Mouse (Mus musculus): ENCODE measurements around the gene Castor2. TPM values are rescaled to one million over a fixed set of nuclear protein-coding genes. Genes with fewer than 3 reads are reported as not detected.

Gene Castor2
- polyA plus RNA-seq, 1 experiment, result 41.1 TPM

DNA sequence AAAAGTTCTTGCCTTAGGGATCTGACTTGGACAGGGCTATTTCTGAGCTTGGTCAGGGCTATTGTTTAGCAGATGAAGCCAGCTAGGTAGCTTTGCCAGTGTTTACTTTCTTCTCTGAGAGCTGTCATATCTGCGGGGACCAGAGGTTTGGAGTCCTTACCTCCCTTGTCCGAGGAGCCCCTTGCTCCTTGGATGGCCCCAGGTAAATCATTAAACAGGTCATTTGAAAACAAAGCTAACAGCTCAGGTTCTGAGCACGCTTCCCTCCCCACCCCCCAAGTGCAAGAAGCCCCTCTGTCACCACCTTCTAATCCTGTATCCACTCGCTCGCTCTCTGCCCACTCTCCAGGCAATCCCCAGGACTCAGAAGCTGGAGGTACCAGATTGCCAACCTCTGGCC, 1.8 kb downstream of the Castor2 start:
- no peak for DNase-seq (ENCODE audit: extremely low spot score in 1 of 2, low spot score in 1 of 2)

DNA sequence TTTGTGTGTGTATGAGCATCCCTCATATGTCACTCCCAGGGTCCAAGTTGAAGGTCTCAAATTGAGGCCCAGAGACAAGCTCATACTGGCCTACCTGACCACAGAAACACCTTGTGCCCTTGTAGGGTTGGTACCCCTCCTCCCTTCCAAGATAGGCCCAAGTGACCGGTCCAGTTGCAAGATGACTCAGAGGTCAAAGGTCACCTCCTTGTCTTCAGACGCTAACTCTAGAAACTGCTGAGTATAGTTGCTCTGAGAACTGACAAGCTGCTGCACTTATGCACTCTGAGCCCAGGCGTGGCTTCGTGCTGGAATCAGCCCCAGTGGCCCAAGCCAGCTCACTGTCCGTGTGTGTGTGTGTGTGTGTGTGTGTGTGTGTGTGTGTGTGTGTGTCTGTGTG, 2.4 kb downstream of the Castor2 start:
- DNase-seq (ENCODE audit: extremely low spot score in 1 of 2, low spot score in 1 of 2), result no peak

DNA sequence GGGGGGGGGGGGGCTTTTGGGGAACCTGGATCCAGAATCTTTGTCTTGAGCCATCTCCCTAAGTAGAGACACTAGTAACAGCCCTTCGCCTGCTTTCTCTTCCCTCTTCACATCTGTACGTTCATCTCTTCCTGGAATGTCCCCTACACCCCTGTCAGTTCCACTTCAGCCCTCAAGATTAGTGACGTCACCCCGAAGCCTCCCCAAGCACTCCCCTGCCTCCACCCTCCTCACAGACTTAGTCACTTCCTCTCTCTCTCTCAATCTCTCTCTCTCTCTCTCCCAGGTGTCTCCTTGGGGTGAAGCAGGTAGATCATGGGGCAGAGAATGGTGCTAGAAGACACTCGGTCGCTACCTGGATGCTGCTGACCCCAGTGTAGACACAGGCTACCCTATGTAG, 3.2 kb downstream of the Castor2 start:
- no peak for DNase-seq (ENCODE audit: extremely low spot score in 1 of 2, low spot score in 1 of 2)

DNA sequence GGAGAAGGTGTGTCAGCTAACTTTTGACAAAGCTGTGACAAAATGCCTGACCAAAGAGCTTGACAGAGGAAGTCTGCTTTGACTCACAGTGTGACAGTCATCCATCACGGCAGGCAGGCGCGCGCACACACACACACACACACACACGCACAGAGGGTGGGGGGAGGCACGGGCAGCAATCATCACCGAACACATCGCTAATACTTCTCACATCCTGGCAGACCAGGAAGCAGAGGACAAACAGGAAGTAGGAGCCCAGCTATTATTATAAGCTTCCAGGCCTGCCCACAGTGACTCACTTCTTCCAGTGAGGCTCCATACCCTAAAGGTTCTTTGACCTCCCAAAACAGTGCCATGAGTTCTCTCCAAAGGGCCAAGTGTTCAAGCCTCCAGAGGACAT, 6.3 kb downstream of the Castor2 start:
- no peak for DNase-seq (ENCODE audit: extremely low spot score in 1 of 2, low spot score in 1 of 2)

DNA sequence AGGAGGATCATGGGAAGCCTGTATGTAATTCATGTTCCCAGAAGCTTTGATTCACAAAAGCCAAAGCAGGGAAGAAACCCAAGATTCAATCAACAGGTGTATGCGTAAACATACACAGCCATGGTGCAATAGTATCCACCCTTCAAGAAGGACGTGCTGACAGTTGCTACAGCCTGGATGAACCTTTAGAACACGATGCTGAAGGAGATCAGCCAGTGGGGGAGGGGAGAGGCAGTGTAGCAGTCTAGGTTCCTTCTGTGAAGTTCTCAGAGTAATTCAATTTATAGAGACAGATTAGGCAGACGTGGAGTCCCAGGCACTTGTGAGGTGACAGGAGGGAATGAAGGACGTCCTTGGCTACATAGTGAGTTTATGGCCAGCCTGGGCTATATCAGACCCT, 15.5 kb downstream of the Castor2 start:
- DNase-seq (ENCODE audit: extremely low spot score in 1 of 2, low spot score in 1 of 2), result no peak

DNA sequence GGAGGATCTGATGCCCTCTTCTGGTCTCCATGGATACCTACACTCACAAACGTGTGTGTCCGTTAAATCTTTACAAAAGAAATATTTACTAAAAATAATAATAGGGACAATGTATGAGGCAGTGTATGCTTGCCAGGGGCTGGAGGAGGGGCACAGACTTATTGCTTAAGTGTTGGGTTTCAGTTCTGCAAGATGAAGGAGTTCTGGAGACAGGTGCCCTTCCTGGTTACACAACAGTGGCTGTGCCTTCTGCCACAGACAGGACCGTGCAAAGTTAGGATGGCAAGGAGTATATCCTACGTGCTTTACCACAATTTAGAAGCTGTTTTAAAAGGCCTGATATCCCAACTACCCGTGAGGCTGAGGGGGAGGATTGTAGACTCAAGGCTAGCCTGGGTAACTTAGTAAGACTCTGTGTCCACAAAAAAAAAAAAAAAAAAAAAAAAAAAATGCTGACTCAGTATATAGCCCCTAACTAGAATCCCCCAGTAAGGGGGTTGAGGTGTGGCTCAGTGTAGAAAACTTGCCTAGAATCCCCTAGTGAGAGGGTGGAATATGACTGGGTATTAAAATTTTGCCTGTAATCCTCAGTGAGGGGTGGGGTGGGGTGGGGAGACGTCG, 16.2 kb downstream of the Castor2 start:
- no peak for DNase-seq (ENCODE audit: extremely low spot score in 1 of 2, low spot score in 1 of 2)

DNA sequence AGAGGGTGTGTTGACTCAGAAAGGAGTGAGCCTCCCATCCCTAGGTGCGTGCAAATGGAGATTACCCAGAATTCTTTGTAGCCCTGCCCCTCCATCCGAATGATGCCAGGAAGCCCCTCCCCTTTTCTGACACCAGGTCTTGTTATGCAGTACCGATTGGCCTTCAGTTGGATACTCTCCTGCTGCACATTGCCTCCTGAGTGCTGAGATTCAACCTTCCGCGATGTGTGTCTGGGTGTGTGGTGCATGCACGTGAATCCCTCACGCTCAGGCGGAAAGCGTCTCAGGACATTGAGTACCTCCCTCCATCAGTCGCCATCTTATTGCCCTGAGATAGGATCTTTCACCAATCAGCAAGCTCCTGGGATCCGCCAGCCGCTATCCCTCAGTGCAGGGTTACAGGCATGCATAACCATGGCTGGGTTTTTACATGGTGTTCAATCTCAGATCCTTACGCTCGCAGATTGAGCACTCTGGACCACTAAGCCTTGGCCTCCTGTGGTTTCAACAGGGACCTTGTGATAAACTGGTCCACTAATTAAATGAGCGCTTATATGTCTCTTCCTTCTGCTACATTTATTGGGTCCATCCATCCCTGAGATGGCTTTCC, 19.4 kb downstream of the Castor2 start:
- no peak for DNase-seq (ENCODE audit: extremely low spot score in 1 of 2, low spot score in 1 of 2)

DNA sequence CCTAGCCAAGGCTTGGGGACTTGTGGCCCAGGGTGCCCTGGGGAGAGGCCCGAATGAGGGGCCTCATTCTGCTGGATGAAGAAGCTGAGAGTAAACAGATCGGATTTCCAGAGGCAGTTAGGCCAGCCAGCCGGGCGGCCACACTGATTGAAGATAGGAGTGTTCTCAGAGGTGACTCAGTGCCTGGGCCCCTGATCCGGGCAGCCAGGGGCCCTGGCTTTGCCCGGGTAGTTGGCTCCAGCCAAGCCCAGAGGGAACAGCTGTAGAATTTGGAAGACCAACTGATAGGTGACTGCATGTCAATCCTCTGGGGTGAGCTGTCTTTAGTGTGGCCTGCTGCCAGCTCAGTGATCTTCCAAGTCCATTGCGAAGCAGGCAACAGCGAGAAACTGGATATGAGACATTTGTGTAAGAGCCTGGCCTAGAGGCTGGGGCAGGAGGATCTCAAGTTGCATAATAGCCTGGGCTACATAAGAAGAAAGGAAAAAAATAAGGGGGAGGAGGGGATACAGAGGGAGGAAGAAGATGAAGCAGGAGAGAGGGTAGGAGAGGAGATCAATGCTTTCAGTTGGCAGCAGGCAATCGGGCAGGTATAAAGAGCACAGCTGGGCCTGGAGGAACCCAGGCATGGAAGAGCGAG, 20.1 kb downstream of the Castor2 start:
- no peak for DNase-seq (ENCODE audit: extremely low spot score in 1 of 2, low spot score in 1 of 2)

DNA sequence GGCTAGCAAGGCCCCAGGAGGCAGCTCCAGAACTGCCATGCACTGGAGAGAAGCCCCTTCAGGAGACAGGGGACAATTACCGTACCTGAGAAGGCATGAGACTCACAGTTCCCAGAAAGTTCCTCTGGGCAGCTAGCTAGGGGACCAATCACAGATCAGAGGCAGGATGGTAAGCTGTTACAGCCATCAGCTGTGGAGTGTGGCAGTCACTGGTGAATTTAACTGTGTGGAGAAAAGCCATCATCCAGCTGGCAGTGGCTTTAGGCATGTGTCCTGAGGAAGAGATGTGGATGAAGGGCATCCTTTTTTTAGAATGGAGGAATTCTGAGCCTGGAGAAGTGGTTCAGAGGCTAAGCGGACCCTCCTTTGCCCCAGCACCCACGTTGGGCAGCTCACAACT, 20.6 kb downstream of the Castor2 start:
- no peak for DNase-seq (ENCODE audit: extremely low spot score in 1 of 2, low spot score in 1 of 2)

DNA sequence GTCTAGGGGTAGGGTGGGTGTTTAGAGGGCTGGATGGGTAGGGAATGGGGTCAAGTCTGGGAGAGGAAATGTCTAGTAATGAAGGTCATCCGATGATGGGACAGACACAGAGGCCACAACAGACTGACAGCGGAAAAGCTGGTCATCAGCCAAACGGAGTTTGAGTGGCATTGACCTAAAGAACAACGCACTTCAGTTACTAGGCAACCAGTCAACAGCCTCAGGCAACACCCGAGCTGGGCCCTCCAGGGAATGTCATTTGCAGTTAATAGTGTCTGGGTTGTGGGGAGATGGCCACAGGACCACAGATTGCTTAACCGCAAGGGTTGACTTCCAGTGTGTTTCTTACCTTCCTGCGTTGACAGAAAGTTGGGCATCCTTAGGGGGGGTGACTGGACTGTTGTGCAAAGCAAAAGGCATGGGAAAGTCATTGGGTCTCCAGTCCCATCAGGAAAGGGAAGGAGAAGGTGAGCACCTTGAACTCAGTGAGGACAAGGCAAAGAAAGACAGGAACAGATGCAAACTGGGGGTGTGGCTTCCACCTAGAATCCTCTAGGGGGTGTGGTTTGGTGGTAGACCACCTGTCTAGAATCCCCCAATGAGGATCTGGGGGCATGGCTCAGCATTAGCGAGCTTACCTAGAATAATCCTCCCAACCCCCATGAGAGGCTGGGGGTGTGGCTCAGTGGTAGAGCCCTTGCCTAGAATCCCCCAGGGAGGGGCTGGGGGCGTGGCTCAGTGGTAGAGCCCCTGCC, 21.8 kb downstream of the Castor2 start:
- DNase-seq (ENCODE audit: extremely low spot score in 1 of 2, low spot score in 1 of 2), result no peak

DNA sequence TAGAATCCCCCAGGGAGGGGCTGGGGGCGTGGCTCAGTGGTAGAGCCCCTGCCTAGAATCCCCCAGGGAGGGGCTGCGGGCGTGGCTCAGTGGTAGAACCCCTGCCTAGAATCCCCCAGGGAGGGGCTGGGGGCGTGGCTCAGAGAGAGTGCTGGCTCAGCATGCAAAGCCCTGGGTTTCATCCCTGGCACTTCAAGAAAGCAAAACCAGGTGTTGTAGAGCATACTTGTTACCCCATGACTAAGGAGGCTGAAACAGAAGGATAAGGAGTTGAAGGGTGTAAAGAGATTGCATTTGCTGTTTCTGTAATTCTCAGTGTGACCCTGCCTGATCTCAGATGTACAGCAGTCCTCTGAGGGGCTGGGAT, 22.4 kb downstream of the Castor2 start:
- DNase-seq (ENCODE audit: extremely low spot score in 1 of 2, low spot score in 1 of 2), result no peak

DNA sequence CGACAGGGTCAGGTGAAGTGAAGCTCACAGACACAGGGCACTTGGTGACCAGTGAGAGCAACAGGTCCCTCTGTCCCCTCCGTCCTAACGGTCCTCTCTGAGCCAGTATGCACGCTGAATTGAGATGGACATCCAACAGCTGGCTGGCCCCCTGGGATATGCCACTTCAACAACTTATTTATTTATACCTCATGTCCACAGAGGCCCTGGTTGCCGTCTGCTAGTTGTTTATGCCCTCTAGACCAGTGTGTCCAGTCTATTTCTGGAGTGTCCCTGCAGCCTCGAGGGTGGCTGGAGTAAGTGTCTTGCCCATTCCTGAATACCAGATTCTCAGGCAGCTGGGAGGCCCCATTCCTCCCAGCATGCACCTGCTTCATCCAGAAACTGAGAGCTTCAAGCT, 24.3 kb downstream of the Castor2 start:
- no peak for DNase-seq (ENCODE audit: extremely low spot score in 1 of 2, low spot score in 1 of 2)

DNA sequence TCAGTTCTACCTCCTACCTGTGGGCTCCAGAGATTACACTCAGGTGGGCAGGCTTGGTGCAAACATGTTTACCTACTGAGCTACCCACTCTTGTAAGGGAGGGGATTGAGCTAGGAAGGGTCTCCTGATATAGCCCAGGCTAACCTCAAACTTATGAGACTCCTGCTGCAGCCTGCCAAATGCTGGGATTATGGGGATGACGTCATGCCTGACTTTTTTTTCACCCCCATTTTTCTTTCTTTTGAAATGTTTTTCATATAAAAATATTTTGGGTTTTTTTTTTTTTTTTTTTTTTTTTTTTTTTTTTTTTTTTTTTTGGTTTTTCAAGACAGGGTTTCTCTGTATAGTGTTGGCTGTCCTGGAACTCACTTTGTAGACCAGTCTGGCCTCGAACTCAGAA, 26.7 kb downstream of the Castor2 start:
- DNase-seq (ENCODE audit: extremely low spot score in 1 of 2, low spot score in 1 of 2), result no peak

DNA sequence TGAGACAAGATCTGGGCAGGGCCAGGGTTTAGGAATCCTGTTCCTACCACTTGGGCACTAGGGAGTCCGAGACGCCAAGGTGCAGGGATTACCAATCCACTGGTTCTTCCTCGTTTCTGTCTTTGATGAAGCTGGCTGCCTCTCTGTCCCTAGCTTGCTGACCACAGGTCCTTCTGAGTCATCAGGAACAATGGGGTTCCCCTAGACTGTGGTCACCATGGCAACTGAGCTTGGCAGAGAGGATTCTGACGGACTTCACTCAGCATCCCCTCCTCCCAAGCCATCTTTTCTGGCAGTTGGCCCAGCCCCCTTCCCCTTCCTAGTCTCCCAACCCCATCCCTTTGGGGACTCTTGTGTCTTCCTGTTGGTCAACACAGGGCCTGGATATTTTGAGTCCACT, 32.1 kb downstream of the Castor2 start:
- DNase-seq (ENCODE audit: extremely low spot score in 1 of 2, low spot score in 1 of 2), result no peak

DNA sequence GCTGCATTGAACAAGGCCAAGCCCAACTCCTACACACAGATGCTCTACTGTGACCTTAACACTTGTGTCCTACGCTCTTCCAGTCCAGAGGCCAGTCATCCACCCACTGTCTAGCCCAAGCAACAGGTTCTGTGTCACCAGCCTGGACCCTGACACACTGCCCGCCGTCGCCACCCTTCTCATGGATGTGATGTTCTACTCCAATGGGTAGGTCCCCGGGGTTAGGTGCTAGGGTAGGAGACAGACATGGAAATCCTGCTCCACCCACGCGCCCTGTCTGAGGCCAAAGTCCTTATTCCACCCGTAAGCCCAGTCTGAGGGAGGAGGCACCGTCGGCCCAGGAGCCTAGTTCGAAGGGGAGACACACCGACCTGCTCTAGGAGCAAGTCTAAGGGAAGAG, 36.5 kb downstream of the Castor2 start:
- DNase-seq (ENCODE audit: extremely low spot score in 1 of 2, low spot score in 1 of 2), result no peak

DNA sequence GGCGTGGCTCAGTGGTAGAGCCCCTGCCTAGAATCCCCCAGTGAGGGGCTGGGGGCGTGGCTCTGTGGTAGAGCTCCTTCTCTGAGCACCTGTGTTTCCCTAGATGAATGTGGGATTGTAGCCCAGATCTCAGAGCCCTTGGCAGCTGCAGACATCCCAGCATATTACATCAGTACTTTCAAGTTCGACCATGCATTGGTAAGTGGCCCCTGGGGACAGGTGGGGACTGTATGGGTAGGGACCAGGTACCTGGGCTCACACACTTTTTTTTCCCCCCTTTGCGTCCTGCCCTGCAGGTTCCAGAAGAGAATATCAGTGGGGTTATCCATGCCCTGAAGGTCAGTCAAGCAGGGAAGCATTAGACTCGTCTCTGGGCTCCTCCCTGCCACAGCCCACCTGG, 38.4 kb downstream of the Castor2 start:
- DNase-seq (ENCODE audit: extremely low spot score in 1 of 2, low spot score in 1 of 2), result no peak

DNA sequence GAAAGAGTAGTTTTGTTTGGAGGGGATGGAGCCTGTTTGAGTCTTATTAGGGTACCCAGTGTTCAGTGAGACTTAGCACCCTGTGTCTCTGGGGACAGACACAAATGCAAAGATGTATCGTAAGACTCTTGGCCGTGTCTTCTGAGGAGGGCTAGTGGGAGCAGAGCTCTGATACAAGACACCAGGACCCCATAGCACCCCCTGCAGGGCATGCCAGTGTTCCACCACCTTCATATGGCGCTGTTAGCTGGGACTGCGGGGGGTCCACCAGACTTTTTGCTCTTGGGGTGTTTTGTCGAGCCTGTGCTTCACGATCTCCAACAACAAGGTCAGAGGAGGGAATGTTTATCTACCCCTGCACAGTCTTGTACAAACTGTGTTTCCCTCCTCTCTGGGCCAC, 39.9 kb downstream of the Castor2 start:
- DNase-seq (ENCODE audit: extremely low spot score in 1 of 2, low spot score in 1 of 2), result no peak

DNA sequence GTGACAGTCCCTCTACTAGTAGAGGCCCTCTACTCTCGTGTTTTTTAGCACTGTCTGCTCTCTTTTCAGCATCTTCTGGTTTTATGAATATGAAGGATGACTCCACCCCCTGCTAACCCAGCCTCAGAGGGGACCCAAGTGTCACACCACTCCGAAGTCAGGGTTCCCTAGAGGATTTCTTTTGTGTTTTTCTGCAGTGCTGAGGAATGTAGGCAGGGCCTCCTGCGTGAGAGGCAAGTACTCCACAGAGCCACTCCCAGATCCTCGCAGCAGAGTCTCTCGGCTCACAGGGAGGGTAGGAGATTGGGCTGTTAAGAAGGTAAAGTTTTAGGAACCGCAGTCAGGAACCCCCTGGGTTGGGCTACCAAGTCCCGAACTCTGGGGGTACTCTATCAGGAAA, 41.7 kb downstream of the Castor2 start:
- DNase-seq (ENCODE audit: extremely low spot score in 1 of 2, low spot score in 1 of 2), result no peak

DNA sequence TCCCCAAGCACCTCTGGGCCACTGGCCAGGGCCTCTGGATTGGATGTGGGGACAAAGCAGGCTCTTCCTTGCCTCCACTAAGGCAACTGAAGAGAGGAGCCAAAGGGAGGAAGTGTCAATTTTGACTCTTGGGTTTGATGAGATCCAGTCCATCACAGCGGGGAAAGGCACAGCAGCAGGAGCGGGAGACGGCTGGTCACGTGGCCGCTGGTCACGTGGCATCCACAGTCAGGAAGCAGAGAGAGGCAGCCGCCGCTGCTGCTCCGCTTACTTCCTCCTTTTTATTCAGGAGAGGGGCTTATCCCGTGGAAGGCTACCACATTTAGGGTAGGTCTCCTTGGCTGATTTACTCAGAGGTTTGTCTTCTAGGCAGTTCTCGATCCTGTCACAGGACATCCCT, 42.9 kb downstream of the Castor2 start:
- no peak for DNase-seq (ENCODE audit: extremely low spot score in 1 of 2, low spot score in 1 of 2)

DNA sequence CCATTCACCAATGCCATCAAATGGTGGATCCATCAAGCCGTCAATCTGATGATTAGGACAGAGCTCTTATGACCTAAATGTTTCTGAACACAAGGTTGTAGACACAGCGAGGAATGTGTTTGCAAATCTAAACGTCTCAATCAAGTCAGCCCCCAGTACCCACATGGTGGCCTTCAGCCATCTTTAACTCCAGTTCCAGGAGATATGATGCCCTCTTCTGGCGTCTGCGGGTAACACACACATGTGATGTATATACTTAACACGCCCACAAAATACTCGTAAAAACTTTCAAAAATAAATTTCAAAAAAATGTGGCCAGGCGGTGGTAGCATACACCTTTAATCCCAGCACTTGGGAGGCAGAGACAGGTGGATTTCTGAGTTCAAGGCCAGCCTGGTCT, 45.5 kb downstream of the Castor2 start:
- no peak for DNase-seq (ENCODE audit: extremely low spot score in 1 of 2, low spot score in 1 of 2)

DNA sequence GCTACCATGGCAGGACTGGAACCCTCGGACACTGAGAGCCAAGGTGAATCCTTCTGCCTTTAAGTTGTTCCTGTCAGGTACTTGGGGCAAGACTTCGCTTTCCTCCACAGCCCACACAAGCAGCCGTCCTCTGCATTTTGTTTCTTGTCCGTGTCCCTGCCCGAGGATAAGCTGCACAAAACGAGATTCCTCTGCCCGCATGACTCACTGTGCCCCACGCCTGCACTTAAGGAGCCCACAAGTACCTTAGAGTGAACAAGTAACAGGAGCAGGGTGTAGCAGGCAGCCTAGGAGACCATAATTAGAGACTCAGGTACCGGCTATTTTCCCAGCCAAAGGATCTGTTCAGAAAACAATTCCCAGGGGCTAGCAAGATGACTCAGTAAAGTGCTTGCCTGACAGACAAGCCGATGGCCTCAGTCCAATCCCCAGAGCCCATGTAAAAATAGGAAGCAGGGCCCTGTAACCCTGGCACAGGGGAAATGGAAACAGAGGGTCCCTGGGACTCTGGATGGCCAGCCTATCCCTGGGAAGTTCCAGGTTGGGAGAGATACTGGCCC, 47.8 kb downstream of the Castor2 start:
- peak in 1 of 2 experiments; percentile 24 for DNase-seq (ENCODE audit: extremely low spot score in 1 of 2, low spot score in 1 of 2)

Data from frontal cortex, adult 2 months (tissue).